Mouse (Mus musculus) CD8-positive naive resting alpha-beta T cell, adult 2 months (primary cell): ENCODE data around the gene Ddx23.

ENCODE experiments used
- DNase-seq, 2 experiments: peaks; one replicate each; pipeline ENCODE4 v3.0.0; 2022; ENCODE audit warnings: low read depth in 2 of 2, low spot score in 2 of 2

The Ddx23 gene

GRCm38 (mm10) chr15:98674994-98675545 is 12.4 kb upstream of the Ddx23 start:
- DNase-seq, result no peak

- no peak for DNase-seq
These were observed 11.7 kb upstream of the Ddx23 start for GRCm38 (mm10) chr15:98674284-98674993.

GRCm38 (mm10) chr15:98673732-98674131 is 11.0 kb upstream of the Ddx23 start:
- DNase-seq, result no peak

- no peak for DNase-seq
These were observed 9.9 kb upstream of the Ddx23 start for GRCm38 (mm10) chr15:98672592-98672991.

- no peak for DNase-seq
These were observed 1.6 kb upstream of the Ddx23 start for GRCm38 (mm10) chr15:98664042-98664907.

- no peak for DNase-seq
These were observed 512 bp downstream of the Ddx23 start for GRCm38 (mm10) chr15:98662198-98662566.

GRCm38 (mm10) chr15:98656982-98657751 is 5.5 kb downstream of the Ddx23 start:
- no peak for DNase-seq

GRCm38 (mm10) chr15:98652174-98652573 is 10.5 kb downstream of the Ddx23 start:
- no peak for DNase-seq

GRCm38 (mm10) chr15:98651431-98651830 is 11.3 kb downstream of the Ddx23 start:
- no peak for DNase-seq

GRCm38 (mm10) chr15:98648071-98648470 is 14.6 kb downstream of the Ddx23 start:
- DNase-seq, result no peak

GRCm38 (mm10) chr15:98647308-98647707 is 15.4 kb downstream of the Ddx23 start:
- DNase-seq, result no peak

- DNase-seq, result no peak
These were observed 16.0 kb downstream of the Ddx23 start for GRCm38 (mm10) chr15:98646737-98647136.

GRCm38 (mm10) chr15:98645057-98646026 is 17.4 kb downstream of the Ddx23 start:
- no peak for DNase-seq

GRCm38 (mm10) chr15:98644406-98644805 is 18.3 kb downstream of the Ddx23 start:
- no peak for DNase-seq

GRCm38 (mm10) chr15:98640157-98640556 is 22.5 kb downstream of the Ddx23 start:
- no peak for DNase-seq

- DNase-seq, result no peak
These were observed 25.5 kb downstream of the Ddx23 start for GRCm38 (mm10) chr15:98637155-98637554.

- DNase-seq, result no peak
These were observed 26.2 kb downstream of the Ddx23 start for GRCm38 (mm10) chr15:98636517-98636916.

GRCm38 (mm10) chr15:98635291-98635841 is 27.3 kb downstream of the Ddx23 start:
- DNase-seq, result no peak

GRCm38 (mm10) chr15:98634541-98635081 is 28.1 kb downstream of the Ddx23 start:
- peak in 1 of 2 experiments; percentile 25 for DNase-seq
